Mouse (Mus musculus) left cerebral cortex, postnatal 36 days (tissue): Measurements from ENCODE around the gene Ssbp1. TPM values are rescaled to one million over a fixed set of nuclear protein-coding genes. Genes with fewer than 3 reads are reported as not detected.

Experiments
- DNase-seq, 2 experiments: peaks; one replicate each; pipeline ENCODE4 v3.0.0; 2021 to 2022; ENCODE audit warnings: low spot score in 2 of 2, mixed read lengths in 1 of 2
- intact Hi-C: fragments of 180-260 bp; cut with DNase I; formaldehyde crosslinking; loops from one replicate; pipeline ENCODE4 v1.15.1; 2025
- total RNA-seq, 2 experiments: library from RNA; stranded (reverse); gene quantifications; 2 replicates each; pipeline ENCODE4 v1.2.3; 2021

Ssbp1 gene
- 10 to 100 TPM; 25.9 to 36.0 TPM for total RNA-seq

GRCm38 (mm10) chr6:40470916-40471719 is at the start of gene Ssbp1:
Gene Ssbp1, plus strand, starts transcription at chr6:40471352.
- intact Hi-C loops, result loop anchor here (2.0 kb wide), 1 partner anchor 34 kb away; the partner anchor contains the start of gene E330009J07Rik
- peak; percentile 90 for DNase-seq

GRCm38 (mm10) chr6:40423013-40423412 is 48.1 kb upstream of the Ssbp1 start:
- intact Hi-C loops, result no loop called here
- DNase-seq, result no peak

GRCm38 (mm10) chr6:40423774-40424173 is 47.4 kb upstream of the Ssbp1 start:
- intact Hi-C loops, result no loop called here
- DNase-seq, result no peak

- no peak for DNase-seq
- intact Hi-C loops, result no loop called here
Observed at GRCm38 (mm10) chr6:40427441-40427840, 43.7 kb upstream of the Ssbp1 start.

- intact Hi-C loops, result no loop called here
Observed at GRCm38 (mm10) chr6:40428696-40429095, 42.5 kb upstream of the Ssbp1 start.

GRCm38 (mm10) chr6:40429521-40429931 is 41.6 kb upstream of the Ssbp1 start:
- no peak for DNase-seq

More at GRCm38 (mm10) chr6:40428696-40429095, 42.5 kb upstream of the Ssbp1 start:
- DNase-seq, result no peak

GRCm38 (mm10) chr6:40430251-40430650 is 40.9 kb upstream of the Ssbp1 start:
- intact Hi-C loops, result no loop called here
- DNase-seq, result no peak

More at GRCm38 (mm10) chr6:40429521-40429931, 41.6 kb upstream of the Ssbp1 start:
- intact Hi-C loops, result no loop called here

- intact Hi-C loops, result no loop called here
Observed at GRCm38 (mm10) chr6:40430878-40431277, 40.3 kb upstream of the Ssbp1 start.

GRCm38 (mm10) chr6:40431356-40431755 is 39.8 kb upstream of the Ssbp1 start:
- DNase-seq, result no peak
- intact Hi-C loops, result no loop called here

More at GRCm38 (mm10) chr6:40430878-40431277, 40.3 kb upstream of the Ssbp1 start:
- DNase-seq, result no peak

- intact Hi-C loops, result no loop called here
Observed at GRCm38 (mm10) chr6:40431812-40432211, 39.3 kb upstream of the Ssbp1 start.

GRCm38 (mm10) chr6:40432346-40433275 is 38.5 kb upstream of the Ssbp1 start:
- intact Hi-C loops, result no loop called here
- peak; percentile 69 to 76 for DNase-seq

More at GRCm38 (mm10) chr6:40431812-40432211, 39.3 kb upstream of the Ssbp1 start:
- no peak for DNase-seq

- no peak for DNase-seq
- intact Hi-C loops, result no loop called here
Observed at GRCm38 (mm10) chr6:40434697-40435096, 36.5 kb upstream of the Ssbp1 start.

- DNase-seq, result peak; percentile 76 to 83
- intact Hi-C loops, result loop anchor here (2.0 kb wide), 1 partner anchor 35 kb away; the partner anchor contains the start of gene Ssbp1
Observed at GRCm38 (mm10) chr6:40435151-40436046, 35.8 kb upstream of the Ssbp1 start.

GRCm38 (mm10) chr6:40436047-40436483 is 35.1 kb upstream of the Ssbp1 start, which contains the start of gene E330009J07Rik:
Gene E330009J07Rik, minus strand, starts transcription at chr6:40436135.
- intact Hi-C loops, result loop anchor here (2.0 kb wide), 1 partner anchor 35 kb away; the partner anchor contains the start of gene Ssbp1
- DNase-seq, result peak; percentile 86 to 88

- intact Hi-C loops, result no loop called here
- no peak for DNase-seq
Observed at GRCm38 (mm10) chr6:40438936-40439335, 32.2 kb upstream of the Ssbp1 start, which contains the start of gene Wee2. Gene Wee2, plus strand, starts transcription at chr6:40439088.

- intact Hi-C loops, result no loop called here
- no peak for DNase-seq
Observed at GRCm38 (mm10) chr6:40439731-40440130, 31.4 kb upstream of the Ssbp1 start.

GRCm38 (mm10) chr6:40441276-40441675 is 29.9 kb upstream of the Ssbp1 start:
- no peak for DNase-seq
- intact Hi-C loops, result no loop called here

- intact Hi-C loops, result no loop called here
- no peak for DNase-seq
Observed at GRCm38 (mm10) chr6:40441755-40442154, 29.4 kb upstream of the Ssbp1 start.
